ENCODE assay signal across 8 mouse cellular contexts in genomic region chr10:20723521-20723915, GRCm38 (mm10). TPM values are rescaled to one million over a fixed set of nuclear protein-coding genes. Genes with fewer than 3 reads are reported as not detected.
DNase-seq lines count a peak whose midpoint lies in the region; ATAC-seq and TF ChIP-seq lines count a peak whose summit lies in the region.

No protein-coding gene starts in this region.

- peak overlapping the region; percentile 21; the same call in 1 of the 2 replicates for H3K4me2 ChIP-seq in forebrain, embryonic 11.5 days (ENCODE audit: low read depth, low read length, severe bottlenecking)
- peak overlapping the region; percentile 55 for H3K4me2 ChIP-seq in intestine, embryonic 14.5 days (ENCODE audit: low read length)
- H3K4me2 ChIP-seq in neural tube, embryonic 13.5 days: peak overlapping the region; percentile 57

- DNase-seq in liver, adult 2 months (ENCODE audit: extremely low read depth, low read depth, low spot score): peak; percentile 8
- no peak for DNase-seq in liver
- DNase-seq in forebrain, embryonic 11.5 days (ENCODE audit: low spot score): no peak
- DNase-seq in intestine, embryonic 14.5 days (ENCODE audit: low spot score): peak; percentile 60
- DNase-seq in frontal cortex, postnatal 10 days (ENCODE audit: low spot score in 2 of 2): no peak

- H3K79me2 ChIP-seq in liver, adult 2 months (ENCODE audit: control insufficient read depth, insufficient read depth, low read length): no peaks in the 10 kb centered on the region

- 0 out of 2 replicates have a peak, but pooled peaks cover 2% of the 10 kb centered on the region for H3K4me1 ChIP-seq in liver, adult 2 months (ENCODE audit: control insufficient read depth, insufficient read depth, low read length)
- H3K4me1 ChIP-seq in forebrain, embryonic 11.5 days (replicated peaks; ENCODE audit: control insufficient read depth, insufficient read depth, low read length): peaks cover 21% of the 10 kb centered on the region
- peaks cover 19% of the 10 kb centered on the region; the same call in 1 of the 2 replicates for H3K4me1 ChIP-seq in intestine, embryonic 14.5 days (replicated peaks; ENCODE audit: control insufficient read depth, insufficient read depth, low read length)
- H3K4me1 ChIP-seq in neural tube, embryonic 13.5 days (replicated peaks): peaks cover 29% of the 10 kb centered on the region

- H3K27me3 ChIP-seq in liver, adult 2 months (ENCODE audit: control insufficient read depth, insufficient read depth, low read length): no peaks in the 10 kb centered on the region
- H3K27me3 ChIP-seq in forebrain, embryonic 11.5 days (ENCODE audit: control insufficient read depth, insufficient read depth, low read length): no peaks in the 10 kb centered on the region; the same call in 1 of the 2 replicates
- no peaks in the 10 kb centered on the region for H3K27me3 ChIP-seq in intestine, embryonic 14.5 days (replicated peaks; ENCODE audit: control insufficient read depth, insufficient read depth, low read length)
- H3K27me3 ChIP-seq in neural tube, embryonic 13.5 days: peaks cover 3% of the 10 kb centered on the region; the same call in 1 of the 2 replicates

- peak overlapping the region; percentile 2; the same call in 1 of the 2 replicates for H3K4me3 ChIP-seq in liver, adult 2 months (ENCODE audit: insufficient read depth, low read depth, low read length)
- H3K4me3 ChIP-seq in forebrain, embryonic 11.5 days (ENCODE audit: low read depth, low read length): no peak overlapping the region
- 0 out of 2 replicates have a peak overlapping the region, but pooled peaks have one; percentile 5 for H3K4me3 ChIP-seq in intestine, embryonic 14.5 days (ENCODE audit: low read depth, low read length)
- peak overlapping the region; percentile 6 for H3K4me3 ChIP-seq in neural tube, embryonic 13.5 days

- no peak for TF ChIP-seq CTCF in liver, adult 2 months (IDR thresholded peaks at IDR 0.05; ENCODE audit: low read depth, low read length)

- H3K27ac ChIP-seq in liver, adult 2 months (replicated peaks; ENCODE audit: insufficient read depth, low read depth, low read length): no peak overlapping the region
- 0 out of 2 replicates have a peak overlapping the region, but pooled peaks have one; percentile 18 for H3K27ac ChIP-seq in forebrain, embryonic 11.5 days (ENCODE audit: low read depth, low read length)
- 0 out of 2 replicates have a peak overlapping the region, but pooled peaks have one; percentile 29 for H3K27ac ChIP-seq in intestine, embryonic 14.5 days (ENCODE audit: low read depth)
- H3K27ac ChIP-seq in neural tube, embryonic 13.5 days (replicated peaks): peak overlapping the region; percentile 28

- H3K36me3 ChIP-seq in liver, adult 2 months (ENCODE audit: control insufficient read depth, insufficient read depth, low read length): no peaks in the 10 kb centered on the region
- no peaks in the 10 kb centered on the region for H3K36me3 ChIP-seq in forebrain, embryonic 11.5 days (ENCODE audit: control insufficient read depth, insufficient read depth, low read length)
- no peaks in the 10 kb centered on the region for H3K36me3 ChIP-seq in intestine, embryonic 14.5 days (ENCODE audit: control insufficient read depth, insufficient read depth, low read length)
- H3K36me3 ChIP-seq in neural tube, embryonic 13.5 days: no peaks in the 10 kb centered on the region

- TF ChIP-seq POLR2A in liver, adult 2 months (IDR thresholded peaks at IDR 0.05; ENCODE audit: extremely low read depth, insufficient read depth, low read length): no peak

- 31% methylated on average over 3 of the region's 3 CpGs for WGBS in liver, adult 2 months
- WGBS in forebrain, embryonic 11.5 days: 36% methylated on average over 3 of the region's 3 CpGs
- 30% methylated on average over 3 of the region's 3 CpGs for WGBS in intestine, embryonic 14.5 days
- WGBS in neural tube, embryonic 13.5 days: 28% methylated on average over 3 of the region's 3 CpGs

- no peaks in the 10 kb centered on the region for H3K9me3 ChIP-seq in forebrain, embryonic 11.5 days (ENCODE audit: control insufficient read depth, low read length)
- no peaks in the 10 kb centered on the region for H3K9me3 ChIP-seq in intestine, embryonic 14.5 days (ENCODE audit: control insufficient read depth, low read length)
- H3K9me3 ChIP-seq in neural tube, embryonic 13.5 days: no peaks in the 10 kb centered on the region

- peak; percentile 59; the same call in 1 of the 2 replicates for ATAC-seq in forebrain, embryonic 11.5 days (replicated peaks; ENCODE audit: low FRiP score)
- ATAC-seq in intestine, embryonic 14.5 days (replicated peaks; ENCODE audit: low FRiP score, low TSS enrichment, low read depth): peak; percentile 57; the same call in 1 of the 2 replicates
- ATAC-seq in neural tube, embryonic 13.5 days (ENCODE audit: low read depth): peak; percentile 77
- ATAC-seq in inflammation-experienced regulatory T-cells, adult 6 months: no peak
- ATAC-seq in erythroblast, adult 5-6 weeks (replicated peaks; ENCODE audit: low FRiP score, poor library complexity, severe bottlenecking): no peak

- 0 out of 2 replicates have a peak overlapping the region, but pooled peaks have one; percentile 14 for H3K9ac ChIP-seq in liver, adult 2 months (ENCODE audit: low read depth, low read length)
- no peak overlapping the region; the same call in 1 of the 2 replicates for H3K9ac ChIP-seq in forebrain, embryonic 11.5 days (ENCODE audit: low read length)
- H3K9ac ChIP-seq in intestine, embryonic 14.5 days (ENCODE audit: low read length): peak overlapping the region; percentile 20; the same call in 1 of the 2 replicates
- H3K9ac ChIP-seq in neural tube, embryonic 13.5 days: peak overlapping the region; percentile 43; the same call in 1 of the 2 replicates

RNA-seq across cellular contexts. Expression of gene Pde7b, which starts 1.4 kb away (rescaled TPM):
- total RNA-seq in liver, adult 2 months (2014; rRNA removed): 7.9 and 8.8 TPM in 2 replicates
- 3.1 and 3.2 TPM in 2 replicates for polyA plus RNA-seq in liver, adult 2 months (2012; rRNA removed)
- 1.6 and 1.7 TPM in 2 replicates for polyA plus RNA-seq in forebrain, embryonic 11.5 days (2014; fragmentation: Nextera tagmentation; extraction: Ambion mirVana)
- polyA plus RNA-seq in intestine, embryonic 14.5 days (2014; fragmentation: Nextera tagmentation; extraction: Ambion mirVana): 2.8 TPM in 2 replicates
- 2.0 and 3.5 TPM in 2 replicates for polyA plus RNA-seq in neural tube, embryonic 13.5 days (2015; fragmentation: Nextera tagmentation; extraction: Ambion mirVana)
- 1 to 10 TPM in 1 of 3 experiments, under 1 TPM in 2; 0.16 to 1.7 (median 0.34) TPM for polyA plus RNA-seq in inflammation-experienced regulatory T-cells, adult 6 months (2017; shearing (Covaris generic))
- total RNA-seq in erythroblast, adult 5-6 weeks (2015; ENCODE audit: low replicate concordance): 3.8 TPM in 1 of 2 replicates, not detected in the other
- total RNA-seq in erythroblast, adult 5-6 weeks (2017; ENCODE audit: low replicate concordance): 0.84 TPM in 1 of 2 replicates, not detected in the other

Comparison
In these comparisons a context has a peak if more than half of its experiments do, and no peak if none do; other contexts are left out.
1. DNase-seq: peak in liver, adult 2 months (single experiment) and intestine, embryonic 14.5 days (single experiment); none in liver (single experiment), forebrain, embryonic 11.5 days (single experiment) and frontal cortex, postnatal 10 days (0 of 2).
2. ATAC-seq: peak in forebrain, embryonic 11.5 days (single experiment), intestine, embryonic 14.5 days (single experiment) and neural tube, embryonic 13.5 days (single experiment); none in inflammation-experienced regulatory T-cells, adult 6 months (single experiment) and erythroblast, adult 5-6 weeks (single experiment).
3. Peak in every context shown above with its lines, with median percentiles within 50 percentile points of each other: H3K4me2 ChIP-seq.